Mouse (Mus musculus) kidney, embryonic 14.5 days (tissue): Measurements from ENCODE around the gene Sec22a. TPM values are rescaled to one million over a fixed set of nuclear protein-coding genes. Genes with fewer than 3 reads are reported as not detected.

Source experiments
- ATAC-seq: fragments of 200-750 bp; cut with Nextera tagmentation; 2 replicates; pipeline ENCODE4 v1.8.0; 2017; ENCODE audit warnings: moderate number of reproducible peaks, mild to moderate bottlenecking, moderate TSS enrichment, moderate library complexity; ENCODE audit not compliant: low FRiP score, low TSS enrichment
- H3K27ac ChIP-seq: fragments of 300-500 bp; sonication (generic); 2 replicates; pipeline ENCODE4 v1.5.1; 2014; ENCODE audit warnings: low read depth, mild to moderate bottlenecking, low read length, moderate library complexity, mixed read lengths
- H3K27me3 ChIP-seq: fragments of 300-500 bp; sonication (generic); 2 replicates; pipeline ENCODE4 v1.6.1; 2014; ENCODE audit warnings: mild to moderate bottlenecking, low read length; ENCODE audit not compliant: control insufficient read depth, insufficient read depth
- H3K36me3 ChIP-seq: fragments of 300-500 bp; sonication (generic); 2 replicates; pipeline ENCODE4 v1.6.1; 2014; ENCODE audit warnings: low read length, mixed read lengths; ENCODE audit not compliant: control insufficient read depth, insufficient read depth
- H3K4me1 ChIP-seq: fragments of 300-500 bp; sonication (generic); 2 replicates; pipeline ENCODE4 v1.6.1; 2014; ENCODE audit warnings: low read length, mixed read lengths; ENCODE audit not compliant: control insufficient read depth, insufficient read depth
- H3K4me2 ChIP-seq: fragments of 300-500 bp; sonication (generic); replicated peaks from 2 replicates; pipeline ENCODE4 v1.6.1; 2014; ENCODE audit warnings: low read depth, mild to moderate bottlenecking, low read length
- H3K4me3 ChIP-seq: fragments of 300-500 bp; sonication (generic); 2 replicates; pipeline ENCODE4 v1.5.1; 2014; ENCODE audit warnings: mild to moderate bottlenecking, low read length
- H3K9ac ChIP-seq: fragments of 300-500 bp; sonication (generic); 2 replicates; pipeline ENCODE4 v1.6.1; 2014; ENCODE audit warnings: low read depth, mild to moderate bottlenecking, low read length, moderate library complexity
- H3K9me3 ChIP-seq: fragments of 300-500 bp; sonication (generic); 2 replicates; pipeline ENCODE4 v1.6.1; 2016; ENCODE audit warnings: low read length; ENCODE audit not compliant: control insufficient read depth
- WGBS: fragments of 180-500 bp; shearing (Covaris S2); extraction: QIAGEN DNeasy Blood & Tissue Kit; methylation state at CpG from one replicate; pipeline ENCODE4 v1.1.7; 2014; 5-methylcytosine and 5-hydroxymethylcytosine counted together
- polyA plus RNA-seq: library from polyadenylated mRNA; unstranded; fragments of >200 nt; fragmentation: Nextera tagmentation; extraction: Ambion mirVana; gene quantifications from 2 replicates; pipeline ENCODE4 v1.2.1, GENCODE M21; 2014

Gene Sec22a
- polyA plus RNA-seq, 1 experiment from 2014 or later, result 52.8 TPM

GRCm38 (mm10) chr16:35385654-35386053 lies 21.9 kb upstream of the Sec22a start:
- no peaks in the 10 kb centered on the region for H3K4me1 ChIP-seq
- WGBS, result 90% methylated on average over 3 of the region's 3 CpGs
- no peak for ATAC-seq
- no peaks in the 10 kb centered on the region for H3K27me3 ChIP-seq
- no peaks in the 10 kb centered on the region for H3K9me3 ChIP-seq
- H3K9ac ChIP-seq, result no peak overlapping the region
- H3K27ac ChIP-seq, result no peak overlapping the region
- no peak overlapping the region for H3K4me2 ChIP-seq
- no peaks in the 10 kb centered on the region for H3K36me3 ChIP-seq
- no peak overlapping the region for H3K4me3 ChIP-seq

GRCm38 (mm10) chr16:35380048-35380447 lies 16.3 kb upstream of the Sec22a start:
- Histone ChIP-seq H3K4me3 (no peak overlapping the region), H3K36me3 (no peaks in the 10 kb centered on the region), H3K9ac (no peak overlapping the region), H3K4me2 (no peak overlapping the region), H3K27ac (no peak overlapping the region), H3K27me3 (no peaks in the 10 kb centered on the region), H3K9me3 (no peaks in the 10 kb centered on the region), H3K4me1 (no peaks in the 10 kb centered on the region)
- no peak for ATAC-seq
- 51% methylated on average over 9 of the region's 9 CpGs for WGBS

- WGBS, result 89% methylated on average over 3 of the region's 3 CpGs
- Histone ChIP-seq H3K4me3 (no peak overlapping the region), H3K9ac (no peak overlapping the region), H3K27ac (no peak overlapping the region), H3K9me3 (no peaks in the 10 kb centered on the region), H3K27me3 (no peaks in the 10 kb centered on the region), H3K4me2 (no peak overlapping the region), H3K4me1 (no peaks in the 10 kb centered on the region), H3K36me3 (no peaks in the 10 kb centered on the region)
- no peak for ATAC-seq
Observed at GRCm38 (mm10) chr16:35379344-35379743, 15.6 kb upstream of the Sec22a start.

GRCm38 (mm10) chr16:35364063-35364428 lies 328 bp upstream of the Sec22a start:
- H3K9ac ChIP-seq, result 0 out of 2 replicates have a peak overlapping the region, but pooled peaks have one; percentile 37
- no peak for ATAC-seq
- no peaks in the 10 kb centered on the region for H3K9me3 ChIP-seq
- peak overlapping the region; percentile 86 for H3K4me3 ChIP-seq
- WGBS, result 2% methylated on average over 7 of the region's 7 CpGs
- H3K27ac ChIP-seq, result peak overlapping the region; percentile 62; the same call in 1 of the 2 replicates
- H3K36me3 ChIP-seq, result peaks cover 5% of the 10 kb centered on the region; the same call in 1 of the 2 replicates
- no peaks in the 10 kb centered on the region for H3K27me3 ChIP-seq
- H3K4me1 ChIP-seq, result peaks cover 3% of the 10 kb centered on the region; the same call in 1 of the 2 replicates
- H3K4me2 ChIP-seq, result peak overlapping the region; percentile 87

GRCm38 (mm10) chr16:35362221-35362620 lies 1.5 kb downstream of the Sec22a start:
- no peak overlapping the region for H3K4me2 ChIP-seq
- no peaks in the 10 kb centered on the region for H3K9me3 ChIP-seq
- H3K27me3 ChIP-seq, result no peaks in the 10 kb centered on the region
- 82% methylated on average over 2 of the region's 2 CpGs for WGBS
- no peak overlapping the region for H3K9ac ChIP-seq
- H3K4me1 ChIP-seq, result peaks cover 3% of the 10 kb centered on the region; the same call in 1 of the 2 replicates
- H3K4me3 ChIP-seq, result no peak overlapping the region; the same call in 1 of the 2 replicates
- ATAC-seq, result no peak
- H3K27ac ChIP-seq, result no peak overlapping the region
- H3K36me3 ChIP-seq, result peaks cover 5% of the 10 kb centered on the region; the same call in 1 of the 2 replicates

GRCm38 (mm10) chr16:35360593-35360992 lies 3.1 kb downstream of the Sec22a start:
- H3K4me1 ChIP-seq, result peaks cover 3% of the 10 kb centered on the region; the same call in 1 of the 2 replicates
- 35% methylated on average over 6 of the region's 6 CpGs for WGBS
- peaks cover 6% of the 10 kb centered on the region; the same call in 1 of the 2 replicates for H3K36me3 ChIP-seq
- H3K4me2 ChIP-seq, result no peak overlapping the region
- ATAC-seq, result no peak
- H3K9ac ChIP-seq, result no peak overlapping the region
- H3K27me3 ChIP-seq, result no peaks in the 10 kb centered on the region
- H3K9me3 ChIP-seq, result no peaks in the 10 kb centered on the region
- H3K27ac ChIP-seq, result no peak overlapping the region
- H3K4me3 ChIP-seq, result no peak overlapping the region

- Histone ChIP-seq H3K9me3 (no peaks in the 10 kb centered on the region), H3K9ac (no peak overlapping the region), H3K4me1 (no peaks in the 10 kb centered on the region; the same call in 1 of the 2 replicates), H3K36me3 (peaks cover 15% of the 10 kb centered on the region; the same call in 1 of the 2 replicates), H3K27me3 (no peaks in the 10 kb centered on the region), H3K4me2 (no peak overlapping the region), H3K4me3 (no peak overlapping the region), H3K27ac (no peak overlapping the region)
- no peak for ATAC-seq
- 90% methylated on average over 1 of the region's 1 CpGs for WGBS
Observed at GRCm38 (mm10) chr16:35357449-35357848, 6.3 kb downstream of the Sec22a start.

- Histone ChIP-seq H3K4me2 (no peak overlapping the region), H3K4me1 (no peaks in the 10 kb centered on the region), H3K4me3 (no peak overlapping the region), H3K27ac (no peak overlapping the region), H3K9ac (no peak overlapping the region), H3K36me3 (no peaks in the 10 kb centered on the region; the same call in 1 of the 2 replicates), H3K27me3 (no peaks in the 10 kb centered on the region), H3K9me3 (no peaks in the 10 kb centered on the region)
- WGBS, result 55% methylated on average over 1 of the region's 1 CpGs
- no peak for ATAC-seq
Observed at GRCm38 (mm10) chr16:35330451-35330850, 33.3 kb downstream of the Sec22a start.

GRCm38 (mm10) chr16:35319773-35320172 lies 43.9 kb downstream of the Sec22a start:
- no peak for ATAC-seq
- 78% methylated on average over 2 of the region's 2 CpGs for WGBS
- Histone ChIP-seq H3K9ac (no peak overlapping the region), H3K9me3 (no peaks in the 10 kb centered on the region), H3K4me3 (no peak overlapping the region), H3K27me3 (no peaks in the 10 kb centered on the region), H3K4me1 (no peaks in the 10 kb centered on the region), H3K27ac (no peak overlapping the region), H3K4me2 (no peak overlapping the region), H3K36me3 (no peaks in the 10 kb centered on the region)
